Mouse (Mus musculus) stomach, embryonic 14.5 days (tissue): Measurements from ENCODE around the gene Trip6. TPM values are rescaled to one million over a fixed set of nuclear protein-coding genes. Genes with fewer than 3 reads are reported as not detected.
A peak's percentile ranks its signal among the peaks of the same experiment; 100 is the strongest.

Experiments used
- ATAC-seq: fragments of 200-750 bp; cut with Nextera tagmentation; 2 replicates; pipeline ENCODE4 v1.8.0; 2017; ENCODE audit warnings: low read depth, moderate TSS enrichment; ENCODE audit not compliant: insufficient number of reproducible peaks, insufficient read depth, low FRiP score
- H3K27ac ChIP-seq: fragments of 300-500 bp; sonication (generic); 2 replicates; pipeline ENCODE4 v1.5.1; 2014; ENCODE audit warnings: mild to moderate bottlenecking, low read length, moderate library complexity, mixed read lengths
- H3K27me3 ChIP-seq: fragments of 300-500 bp; sonication (generic); 2 replicates; pipeline ENCODE4 v1.6.1; 2014; ENCODE audit warnings: low read length, control low read depth, mixed read lengths; ENCODE audit not compliant: control insufficient read depth, insufficient read depth
- H3K36me3 ChIP-seq: fragments of 300-500 bp; sonication (generic); 2 replicates; pipeline ENCODE4 v1.6.1; 2014; ENCODE audit warnings: mild to moderate bottlenecking, control low read depth, low read length, moderate library complexity, mixed read lengths; ENCODE audit not compliant: control insufficient read depth, insufficient read depth
- H3K4me1 ChIP-seq: fragments of 300-500 bp; sonication (generic); 2 replicates; pipeline ENCODE4 v1.6.1; 2014; ENCODE audit warnings: low read length, control low read depth, mixed read lengths; ENCODE audit not compliant: control insufficient read depth, insufficient read depth
- H3K4me2 ChIP-seq: fragments of 300-500 bp; sonication (generic); replicated peaks from 2 replicates; pipeline ENCODE4 v1.6.1; 2014; ENCODE audit warnings: low read depth, low read length, control low read depth
- H3K4me3 ChIP-seq: fragments of 300-500 bp; sonication (generic); 2 replicates; pipeline ENCODE4 v1.5.1; 2014; ENCODE audit warnings: low read depth, low read length, control low read depth
- H3K9ac ChIP-seq: fragments of 300-500 bp; sonication (generic); replicated peaks from 2 replicates; pipeline ENCODE4 v1.6.1; 2014; ENCODE audit warnings: low read depth, mild to moderate bottlenecking, control low read depth, low read length, moderate library complexity, mixed read lengths
- H3K9me3 ChIP-seq: fragments of 300-500 bp; sonication (generic); 2 replicates; pipeline ENCODE4 v1.6.1; 2016; ENCODE audit warnings: low read depth, low read length, control low read depth; ENCODE audit not compliant: control insufficient read depth
- WGBS: fragments of 180-500 bp; shearing (Covaris S2); extraction: QIAGEN DNeasy Blood & Tissue Kit; methylation state at CpG from one replicate; pipeline ENCODE4 v1.1.7; 2014; 5-methylcytosine and 5-hydroxymethylcytosine counted together
- polyA plus RNA-seq: library from polyadenylated mRNA; unstranded; fragments of >200 nt; fragmentation: Nextera tagmentation; extraction: Ambion mirVana; gene quantifications from 2 replicates; pipeline ENCODE4 v1.2.1, GENCODE M21; 2014

The Trip6 gene
- 75.3 and 76.2 TPM in 2 replicates for polyA plus RNA-seq

DNA sequence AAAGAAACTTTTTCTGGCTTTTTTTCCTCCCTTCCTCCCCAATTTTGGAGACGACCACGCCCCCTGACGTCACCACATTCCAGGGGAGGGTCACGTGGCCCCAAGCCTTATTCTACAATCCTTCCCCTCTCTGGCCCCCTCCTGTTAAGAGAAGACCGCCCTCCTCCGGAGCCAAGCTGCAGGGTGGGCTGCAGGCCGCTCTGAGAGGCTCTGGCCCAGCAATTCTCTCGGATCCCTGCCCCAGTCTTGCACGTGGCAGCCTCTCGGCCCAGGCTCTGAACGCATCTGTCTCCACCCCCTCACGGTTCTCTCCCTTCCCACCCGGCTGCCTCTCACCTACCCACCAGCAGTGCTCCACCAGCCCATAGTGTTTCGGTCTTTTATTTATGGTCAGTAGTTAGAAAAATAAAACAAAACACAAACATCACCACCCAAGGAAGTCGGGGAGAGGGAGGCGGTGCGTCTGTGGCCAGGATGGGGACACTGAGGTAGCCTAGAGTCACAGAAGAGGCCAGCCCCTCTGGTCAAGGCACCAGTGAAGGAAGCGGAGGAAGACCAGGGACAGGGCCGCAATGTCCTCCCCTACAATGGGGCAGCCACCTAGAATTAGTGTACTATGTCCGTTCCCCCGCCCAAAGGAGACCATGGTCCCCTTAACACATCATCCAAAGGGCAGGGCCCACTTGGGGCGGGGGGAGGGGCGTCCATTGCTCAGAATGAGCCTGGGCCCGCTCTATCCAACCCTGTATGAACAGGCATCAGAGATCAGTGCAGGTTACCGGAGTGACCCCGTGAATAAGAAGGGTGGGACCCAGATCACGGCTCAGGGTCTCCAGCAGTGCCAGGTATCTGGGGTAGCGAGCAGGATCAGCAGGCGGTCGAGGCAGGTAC lies at the start of gene Trip6:
Trip6 (minus strand) TSS at position 212 of the 891 bp plus-strand sequence.
- 15% methylated on average over 30 of the region's 30 CpGs for WGBS
- H3K4me1 ChIP-seq = peaks cover 25% of the 10 kb centered on the region
- H3K4me3 ChIP-seq = peak within 1 kb of the TSS; percentile 77
- no peaks in the 10 kb centered on the region for H3K9me3 ChIP-seq
- peak; percentile 92 for ATAC-seq
- peaks cover 27% of the 10 kb centered on the region for H3K36me3 ChIP-seq
- H3K27ac ChIP-seq = peak within 1 kb of the TSS; percentile 92
- H3K27me3 ChIP-seq = no peaks in the 10 kb centered on the region
- peak within 1 kb of the TSS; percentile 84 for H3K9ac ChIP-seq
- H3K4me2 ChIP-seq = peak within 1 kb of the TSS; percentile 95

DNA sequence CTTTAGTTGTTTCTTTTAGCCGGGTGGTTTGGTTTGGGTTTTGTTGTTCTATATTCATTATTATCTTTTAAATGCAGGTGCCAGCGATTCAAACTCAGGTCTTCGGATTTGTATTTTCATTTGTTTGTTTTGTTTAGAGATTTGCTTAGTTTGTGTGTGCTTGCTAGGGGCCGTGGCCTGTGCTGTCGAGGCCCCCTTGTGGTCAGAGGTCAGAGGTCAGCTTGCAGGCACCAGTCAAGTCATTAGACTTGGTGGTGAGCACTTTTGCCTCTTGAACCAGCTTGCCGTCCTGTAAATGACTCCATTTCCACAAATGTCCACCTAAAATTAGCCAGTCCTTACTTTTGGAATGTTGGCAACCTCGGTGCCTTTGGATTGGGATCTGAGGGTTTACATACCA lies 44.2 kb upstream of the Trip6 start:
- H3K4me3 ChIP-seq = no peak overlapping the region
- ATAC-seq = no peak
- WGBS = 32% methylated on average over 7 of the region's 7 CpGs
- no peaks in the 10 kb centered on the region for H3K4me1 ChIP-seq
- H3K36me3 ChIP-seq = peaks cover 88% of the 10 kb centered on the region
- H3K9me3 ChIP-seq = no peaks in the 10 kb centered on the region
- H3K27me3 ChIP-seq = no peaks in the 10 kb centered on the region
- no peak overlapping the region for H3K9ac ChIP-seq
- H3K4me2 ChIP-seq = no peak overlapping the region
- no peak overlapping the region for H3K27ac ChIP-seq

DNA sequence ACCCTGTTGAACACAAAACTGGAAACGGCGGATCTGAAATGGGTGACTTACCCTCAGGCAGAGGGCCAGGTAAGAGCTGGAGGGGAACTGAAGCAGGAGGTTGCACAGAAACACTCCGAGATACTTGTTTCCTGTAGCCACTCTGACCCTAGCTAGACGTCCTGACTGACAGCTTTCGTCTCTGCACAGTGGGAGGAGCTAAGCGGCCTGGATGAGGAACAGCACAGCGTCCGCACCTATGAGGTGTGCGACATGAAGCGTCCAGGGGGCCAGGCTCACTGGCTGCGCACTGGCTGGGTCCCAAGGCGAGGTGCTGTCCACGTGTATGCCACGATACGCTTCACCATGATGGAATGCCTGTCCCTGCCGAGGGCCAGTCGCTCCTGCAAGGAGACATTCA lies 39.9 kb upstream of the Trip6 start:
- H3K9ac ChIP-seq = no peak overlapping the region
- peaks cover 49% of the 10 kb centered on the region for H3K36me3 ChIP-seq
- H3K4me2 ChIP-seq = no peak overlapping the region
- H3K4me3 ChIP-seq = no peak overlapping the region
- peaks cover 10% of the 10 kb centered on the region; the same call in 1 of the 2 replicates for H3K4me1 ChIP-seq
- 79% methylated on average over 17 of the region's 17 CpGs for whole genome bisulfite sequencing
- H3K9me3 ChIP-seq = no peaks in the 10 kb centered on the region
- ATAC-seq = no peak
- no peak overlapping the region for H3K27ac ChIP-seq
- H3K27me3 ChIP-seq = no peaks in the 10 kb centered on the region

DNA sequence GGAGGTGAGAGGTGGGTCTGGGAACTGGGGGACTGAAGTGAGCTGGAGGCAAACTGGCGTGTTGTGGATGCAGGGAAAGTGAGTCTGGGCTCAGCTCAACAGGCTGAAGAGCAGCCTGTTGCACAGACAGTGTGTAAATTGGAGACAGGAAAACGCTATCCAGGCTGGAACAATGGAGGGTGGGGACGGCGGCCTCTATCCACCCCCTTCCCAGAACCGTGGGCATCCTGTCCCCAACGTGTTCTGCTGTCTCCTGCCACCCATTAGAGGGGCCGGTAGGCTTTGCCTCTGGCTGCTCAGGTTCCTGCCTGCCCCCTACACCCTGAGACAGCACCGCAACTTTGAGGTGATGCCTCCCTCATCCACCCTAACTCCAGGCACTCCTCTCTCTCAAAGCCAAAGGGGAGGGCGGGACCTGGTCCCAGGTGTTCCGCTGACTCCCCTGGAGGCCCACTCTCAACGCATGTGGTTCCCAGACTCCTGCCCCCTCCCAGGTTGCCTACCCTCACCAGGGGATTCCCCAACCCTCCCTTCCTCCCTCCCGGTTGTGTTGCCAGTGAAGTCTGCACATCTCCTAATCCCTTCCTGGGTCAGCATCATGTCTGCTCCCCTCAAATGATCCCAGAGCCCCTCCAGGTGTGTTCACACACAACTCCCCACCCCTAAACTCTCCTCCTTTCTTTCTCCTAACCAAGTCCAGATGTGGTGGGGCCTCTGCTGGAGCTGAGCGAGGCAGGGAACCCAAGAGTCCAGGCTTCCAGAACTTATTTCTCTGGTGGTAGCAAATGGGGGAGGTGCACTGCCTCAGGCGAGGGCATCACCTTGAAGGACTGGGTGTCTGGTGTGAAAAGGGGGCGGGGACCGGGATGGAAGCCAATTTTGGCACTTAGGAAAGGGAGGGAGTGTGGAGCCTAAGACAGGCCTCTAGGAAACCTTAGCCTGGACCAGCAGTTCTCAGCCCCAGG lies 38.1 kb upstream of the Trip6 start:
- Histone ChIP-seq H3K27ac (peak overlapping the region; percentile 98; the same call in 1 of the 2 replicates), H3K4me1 (peaks cover 19% of the 10 kb centered on the region; the same call in 1 of the 2 replicates), H3K36me3 (peaks cover 35% of the 10 kb centered on the region), H3K27me3 (no peaks in the 10 kb centered on the region), H3K4me3 (peak overlapping the region; percentile 89), H3K9me3 (no peaks in the 10 kb centered on the region), H3K4me2 (peak overlapping the region; percentile 97), H3K9ac (peak overlapping the region; percentile 87; the same call in 1 of the 2 replicates)
- WGBS = 8% methylated on average over 16 of the region's 16 CpGs
- no peak for ATAC-seq

DNA sequence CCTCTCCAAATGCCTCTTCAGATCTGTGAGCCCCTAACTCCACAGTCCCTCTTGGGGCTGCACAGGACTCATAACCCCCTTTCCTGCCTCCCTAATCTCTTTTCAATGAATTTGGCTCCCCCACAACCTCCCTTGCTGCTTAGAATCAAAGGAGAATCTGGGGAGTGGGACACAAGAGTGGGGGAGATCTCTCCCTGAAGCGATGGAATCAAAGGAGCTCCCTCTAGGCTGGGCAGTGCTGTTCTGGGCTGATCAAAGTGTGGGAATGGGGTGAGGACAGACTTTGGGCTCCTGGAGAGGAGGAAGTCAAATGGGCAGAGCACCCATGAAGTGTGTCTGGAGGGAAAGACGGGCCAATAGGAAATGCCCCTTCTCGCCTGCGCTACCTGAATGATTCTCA lies 37.2 kb upstream of the Trip6 start:
- Histone ChIP-seq H3K9me3 (no peaks in the 10 kb centered on the region), H3K9ac (peak overlapping the region; percentile 87), H3K4me2 (peak overlapping the region; percentile 97), H3K27ac (peak overlapping the region; percentile 98; the same call in 1 of the 2 replicates), H3K36me3 (peaks cover 28% of the 10 kb centered on the region), H3K4me1 (peaks cover 26% of the 10 kb centered on the region; the same call in 1 of the 2 replicates), H3K27me3 (no peaks in the 10 kb centered on the region), H3K4me3 (peak overlapping the region; percentile 89)
- 16% methylated on average over 4 of the region's 4 CpGs for WGBS
- no peak for ATAC-seq

DNA sequence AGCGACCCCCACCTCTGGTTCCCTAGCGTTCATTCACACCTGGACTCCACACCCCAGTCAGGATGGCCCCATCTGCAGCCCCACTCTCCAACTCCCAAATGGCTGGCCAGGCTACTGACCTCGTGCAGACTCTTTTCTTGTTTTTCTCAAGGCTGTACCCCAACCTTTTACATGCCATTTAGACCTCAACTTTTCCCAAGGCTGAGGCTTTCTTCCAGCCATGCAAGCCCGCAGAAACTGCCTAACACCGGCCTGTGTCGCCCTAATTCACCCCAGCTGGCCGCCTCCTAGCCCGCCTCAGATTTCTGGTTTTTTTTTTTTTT lies 36.8 kb upstream of the Trip6 start:
- Histone ChIP-seq H3K4me1 (peaks cover 26% of the 10 kb centered on the region; the same call in 1 of the 2 replicates), H3K4me2 (peak overlapping the region; percentile 97), H3K27ac (peak overlapping the region; percentile 98), H3K36me3 (peaks cover 24% of the 10 kb centered on the region), H3K4me3 (peak overlapping the region; percentile 89), H3K9me3 (no peaks in the 10 kb centered on the region), H3K9ac (peak overlapping the region; percentile 87), H3K27me3 (no peaks in the 10 kb centered on the region)
- no peak for ATAC-seq
- under 1% methylated on average over 8 of the region's 8 CpGs for WGBS

DNA sequence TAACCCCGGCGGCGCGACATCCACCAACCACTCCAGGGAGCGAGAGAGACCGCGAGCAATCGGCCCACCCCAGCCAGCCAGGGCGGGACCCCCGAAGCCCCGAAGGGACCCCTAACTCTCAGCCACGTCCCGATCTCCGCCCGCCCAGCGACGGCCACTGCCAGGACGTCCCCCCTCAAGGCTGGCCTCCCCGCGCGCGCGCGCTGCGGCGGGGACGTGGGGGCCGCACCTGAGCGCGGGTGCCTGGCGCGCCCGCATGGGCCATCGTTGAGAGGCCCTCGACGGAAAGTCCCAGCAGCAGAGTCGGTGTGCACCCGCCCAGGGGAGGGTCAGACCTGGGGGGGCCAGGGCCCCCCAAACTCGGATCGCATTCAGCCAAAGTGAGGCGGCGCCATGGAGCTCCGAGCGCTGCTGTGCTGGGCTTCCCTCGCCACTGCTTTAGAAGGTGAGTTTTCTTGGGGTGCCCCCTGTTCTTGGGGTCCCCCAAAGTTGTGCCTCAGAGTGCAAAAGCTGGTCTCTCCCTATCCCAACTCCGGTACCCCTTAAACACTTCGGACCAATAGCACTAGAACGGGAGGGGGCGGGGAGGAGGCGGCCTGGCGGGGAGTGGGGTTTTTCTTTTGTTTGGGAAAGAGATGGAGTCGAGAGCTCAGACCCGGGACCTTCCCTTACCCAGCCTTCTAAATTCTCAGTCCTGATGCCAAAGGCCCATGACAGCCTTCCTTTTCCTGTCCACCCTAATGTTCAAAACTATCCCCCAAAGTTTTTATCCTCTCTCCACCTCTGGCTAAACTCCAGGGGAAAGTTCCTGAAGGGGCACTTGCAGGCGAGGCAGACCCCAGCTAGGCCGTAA lies 36.2 kb upstream of the Trip6 start:
- peak; percentile 38 for ATAC-seq
- Histone ChIP-seq H3K27ac (peak overlapping the region; percentile 98), H3K9ac (peak overlapping the region; percentile 87), H3K4me2 (peak overlapping the region; percentile 97), H3K9me3 (no peaks in the 10 kb centered on the region), H3K27me3 (no peaks in the 10 kb centered on the region), H3K4me3 (peak overlapping the region; percentile 89), H3K4me1 (peaks cover 26% of the 10 kb centered on the region; the same call in 1 of the 2 replicates), H3K36me3 (peaks cover 18% of the 10 kb centered on the region)
- 1% methylated on average over 55 of the region's 55 CpGs for WGBS
